Mouse (Mus musculus) heart, postnatal 0 days (tissue): ENCODE measurements around the gene Rgs16.

Experiments used
- CTCF ChIP-seq: IDR thresholded peaks from 2 replicates; pipeline ENCODE4 v1.5.1; 2016; ENCODE audit warnings: antibody characterized with exemption, control low read depth, low read depth
- EP300 ChIP-seq: IDR thresholded peaks from 2 replicates; pipeline ENCODE4 v1.6.1; 2016; ENCODE audit warnings: antibody characterized with exemption, low read depth

DNA sequence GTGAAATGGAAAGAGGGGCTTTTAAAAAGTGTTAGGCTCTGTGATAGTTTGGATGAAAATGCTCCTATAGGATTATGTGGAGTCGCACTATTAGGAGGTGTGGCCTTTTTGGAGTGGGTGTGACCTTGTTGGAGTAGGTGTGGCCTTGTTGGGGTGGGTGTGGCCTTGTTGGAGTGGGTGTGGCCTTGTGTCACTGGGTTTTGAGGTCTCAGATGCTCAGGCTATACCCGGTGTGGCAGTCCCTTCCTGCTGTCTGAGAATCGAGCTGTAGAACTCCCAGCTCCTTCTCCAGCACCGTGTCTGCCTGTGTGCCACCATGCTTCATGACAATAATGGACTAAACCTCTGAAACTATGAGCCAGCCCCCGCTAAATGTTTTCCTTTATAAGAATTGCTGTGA is 31.5 kb upstream of the Rgs16 start:
- TF ChIP-seq CTCF (no peak), EP300 (no peak)
